Comparison of ENCODE assay signal across 8 mouse cellular contexts in genomic region chr1:51915576-51916156, GRCm38 (mm10). TPM values are rescaled to one million over a fixed set of nuclear protein-coding genes. Genes with fewer than 3 reads are reported as not detected.
A peak's percentile ranks its signal among the peaks of the same experiment; 100 is the strongest.
DNase-seq lines count a peak whose midpoint lies in the region; ATAC-seq and TF ChIP-seq lines count a peak whose summit lies in the region.

TSS of gene Myo1b (minus strand) at chr1:51916071.

- intact Hi-C loops in heart, postnatal 25 days (cut with DNase I) = loop anchor here (2.0 to 5.0 kb wide), 2 partner anchors 78 to 135 kb away; no protein-coding TSS in a partner anchor

- no peaks in the 10 kb centered on the region for H3K27me3 ChIP-seq in ES-Bruce4 (ENCODE audit: control insufficient read depth, insufficient read depth, low read length, poor library complexity, severe bottlenecking)
- H3K27me3 ChIP-seq in forebrain, embryonic 13.5 days = no peaks in the 10 kb centered on the region

- peak; percentile 57 for TF ChIP-seq CTCF in ES-Bruce4 (IDR thresholded peaks at IDR 0.05; ENCODE audit: low read depth, low read length)

- WGBS in forebrain, embryonic 13.5 days = 0% methylated on average over 74 of the region's 79 CpGs

- peak within 1 kb of the TSS; percentile 69 for H3K4me2 ChIP-seq in forebrain, embryonic 13.5 days

- peak; percentile 77 for ATAC-seq in forebrain, embryonic 13.5 days

- H3K4me3 ChIP-seq in ES-Bruce4 (ENCODE audit: low read depth, low read length) = peak within 1 kb of the TSS; percentile 82
- H3K4me3 ChIP-seq in forebrain, embryonic 13.5 days = peak within 1 kb of the TSS; percentile 93

- TF ChIP-seq POLR2A in ES-Bruce4 (IDR thresholded peaks at IDR 0.05; ENCODE audit: insufficient read depth, low read length) = no peak

- TF ChIP-seq EP300 in ES-Bruce4 (IDR thresholded peaks at IDR 0.05; ENCODE audit: insufficient read depth, low read depth, low read length) = no peak

- DNase-seq in adrenal gland, postnatal 10 days = peak; percentile 89
- peak; percentile 61 for DNase-seq in heart, postnatal 25 days (ENCODE audit: low spot score)
- peak; percentile 41 to 57 for DNase-seq in layer of hippocampus, postnatal 10 days (ENCODE audit: low spot score in 2 of 2)
- peak; percentile 85 for DNase-seq in lung, postnatal 10 days
- peak; percentile 69 for DNase-seq in retina, embryonic 14.5 days (ENCODE audit: low spot score)
- DNase-seq in urinary bladder, postnatal 14 days (ENCODE audit: low spot score) = peak; percentile 79

- peak within 1 kb of the TSS; percentile 53 for H3K9ac ChIP-seq in ES-Bruce4 (ENCODE audit: low read depth, poor library complexity, severe bottlenecking)
- H3K9ac ChIP-seq in forebrain, embryonic 13.5 days = peak within 1 kb of the TSS; percentile 97

- H3K4me1 ChIP-seq in ES-Bruce4 (ENCODE audit: control insufficient read depth, insufficient read depth, low read length) = no peaks in the 10 kb centered on the region
- peaks cover 27% of the 10 kb centered on the region for H3K4me1 ChIP-seq in forebrain, embryonic 13.5 days

- no peaks in the 10 kb centered on the region for H3K36me3 ChIP-seq in ES-Bruce4 (ENCODE audit: control insufficient read depth, insufficient read depth, low read length, poor library complexity, severe bottlenecking)
- no peaks in the 10 kb centered on the region for H3K36me3 ChIP-seq in forebrain, embryonic 13.5 days (ENCODE audit: poor library complexity, severe bottlenecking)

- H3K27ac ChIP-seq in ES-Bruce4 (ENCODE audit: insufficient read depth, low read length) = no peak within 1 kb of the TSS
- H3K27ac ChIP-seq in forebrain, embryonic 13.5 days = peak within 1 kb of the TSS; percentile 94

- H3K9me3 ChIP-seq in ES-Bruce4 (replicated peaks; ENCODE audit: control insufficient read depth, insufficient read depth, low read length, poor library complexity, severe bottlenecking) = no peaks in the 10 kb centered on the region
- H3K9me3 ChIP-seq in forebrain, embryonic 13.5 days (replicated peaks) = no peaks in the 10 kb centered on the region

RNA-seq across cellular contexts. Expression of gene Myo1b, which starts in this region (rescaled TPM):
- 46.3 and 54.4 TPM in 2 replicates for polyA plus RNA-seq in ES-Bruce4 (2011; ENCODE audit: insufficient read depth, insufficient read length, low read depth, missing spikeins)
- total RNA-seq in adrenal gland, postnatal 10 days (2021) = 10 to 100 TPM; 82.6 to 87.9 TPM
- 105 and 112 TPM in 2 replicates for polyA plus RNA-seq in forebrain, embryonic 13.5 days (2015; fragmentation: Nextera tagmentation; extraction: Ambion mirVana)
- 10 to 100 TPM; 27.7 to 30.4 TPM for total RNA-seq in heart, postnatal 25 days (2021)
- total RNA-seq in layer of hippocampus, postnatal 10 days (2021) = 10 to 100 TPM; 40.4 to 52.1 TPM
